Mouse (Mus musculus) lung, embryonic 15.5 days (tissue): ENCODE measurements around the gene Csf2rb2. TPM values are rescaled to one million over a fixed set of nuclear protein-coding genes. Genes with fewer than 3 reads are reported as not detected.
"Not testable (repeated sequence)": the region's sequence is repeated elsewhere in the genome, so short reads cannot be mapped to it uniquely, and the experiment has no call there.

Source experiments
- ATAC-seq: fragments of 200-750 bp; cut with Nextera tagmentation; 2 replicates; pipeline ENCODE4 v1.8.0; 2017; ENCODE audit warnings: moderate number of reproducible peaks, borderline replicate concordance; ENCODE audit not compliant: low FRiP score, low TSS enrichment; ENCODE audit errors: extremely low read depth
- H3K27ac ChIP-seq: fragments of 300-500 bp; sonication (generic); 2 replicates; pipeline ENCODE4 v1.5.1; 2015; ENCODE audit warnings: moderate library complexity, mild to moderate bottlenecking, inconsistent platforms
- H3K27me3 ChIP-seq: fragments of 300-500 bp; sonication (generic); 2 replicates; pipeline ENCODE4 v1.6.1; 2015; ENCODE audit warnings: inconsistent platforms
- H3K36me3 ChIP-seq: fragments of 300-500 bp; sonication (generic); 2 replicates; pipeline ENCODE4 v1.6.1; 2015; ENCODE audit warnings: inconsistent platforms
- H3K4me1 ChIP-seq: fragments of 300-500 bp; sonication (generic); 2 replicates; pipeline ENCODE4 v1.6.1; 2015; ENCODE audit warnings: inconsistent platforms
- H3K4me2 ChIP-seq: fragments of 300-500 bp; sonication (generic); 2 replicates; pipeline ENCODE4 v1.6.1; 2015; ENCODE audit warnings: inconsistent platforms, mild to moderate bottlenecking, moderate library complexity
- H3K4me3 ChIP-seq: fragments of 300-500 bp; sonication (generic); 2 replicates; pipeline ENCODE4 v1.5.1; 2015; ENCODE audit warnings: mild to moderate bottlenecking, inconsistent platforms
- H3K9ac ChIP-seq: fragments of 300-500 bp; sonication (generic); 2 replicates; pipeline ENCODE4 v1.6.1; 2015; ENCODE audit warnings: inconsistent platforms
- H3K9me3 ChIP-seq: fragments of 300-500 bp; sonication (generic); 2 replicates; pipeline ENCODE4 v1.6.1; 2016; ENCODE audit warnings: inconsistent platforms
- WGBS: fragments of 180-500 bp; shearing (Covaris S2); methylation state at CpG from one replicate; pipeline ENCODE4 v1.1.7; 2015; 5-methylcytosine and 5-hydroxymethylcytosine counted together
- polyA plus RNA-seq: library from polyadenylated mRNA; unstranded; fragments of >200 nt; fragmentation: Nextera tagmentation; extraction: Ambion mirVana; gene quantifications from 2 replicates; pipeline ENCODE4 v1.2.1, GENCODE M21; 2015

The Csf2rb2 gene
- polyA plus RNA-seq, 1 experiment from 2014 or later, result 0.22 TPM

DNA sequence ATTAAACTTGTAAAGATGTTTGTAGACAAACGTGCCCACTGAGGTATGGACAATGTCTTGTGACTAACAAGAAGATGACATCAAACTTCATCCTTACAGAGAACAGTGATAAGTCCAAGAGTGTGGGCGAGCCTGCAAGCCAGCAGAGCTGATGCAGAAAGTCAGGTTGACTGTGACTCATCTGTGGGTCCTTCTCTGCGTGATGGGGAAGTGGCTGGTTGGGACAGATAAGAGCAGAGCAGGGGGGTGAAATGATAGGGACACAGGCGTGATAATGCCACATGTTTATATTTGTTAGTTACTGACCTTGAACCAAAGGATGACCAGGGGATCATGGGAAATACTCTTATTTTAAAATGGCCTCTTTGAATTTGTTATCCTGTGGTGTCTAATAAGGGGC is 37.7 kb downstream of the Csf2rb2 start:
- Histone ChIP-seq H3K9me3 (no peaks in the 10 kb centered on the region), H3K27ac (no peak overlapping the region), H3K9ac (no peak overlapping the region), H3K27me3 (no peaks in the 10 kb centered on the region), H3K4me3 (no peak overlapping the region), H3K36me3 (no peaks in the 10 kb centered on the region), H3K4me1 (no peaks in the 10 kb centered on the region), H3K4me2 (no peak overlapping the region)
- WGBS, result 50% methylated on average over 4 of the region's 4 CpGs
- no peak for ATAC-seq

DNA sequence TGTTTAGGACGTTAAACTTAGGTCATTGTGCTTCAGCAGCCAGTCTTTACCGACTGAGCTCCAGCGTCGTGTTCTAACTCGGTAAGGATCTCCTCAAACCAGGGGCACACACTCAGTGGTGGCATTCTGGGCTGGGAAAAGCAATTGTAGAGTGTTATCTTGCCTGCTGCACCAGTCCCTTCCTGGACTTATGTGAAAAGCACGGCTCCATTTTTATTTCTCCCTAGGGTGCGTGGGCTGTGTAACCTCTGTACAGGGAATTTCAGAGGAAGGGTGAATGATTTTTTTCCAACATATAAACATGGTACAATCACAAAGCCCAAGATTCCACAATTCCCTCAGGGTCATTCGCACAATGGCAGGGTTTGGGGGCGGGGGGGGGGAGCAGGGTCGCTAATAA is 38.1 kb downstream of the Csf2rb2 start:
- Histone ChIP-seq H3K27ac (no peak overlapping the region), H3K4me3 (no peak overlapping the region), H3K4me2 (no peak overlapping the region), H3K9me3 (no peaks in the 10 kb centered on the region), H3K4me1 (no peaks in the 10 kb centered on the region), H3K9ac (no peak overlapping the region), H3K27me3 (no peaks in the 10 kb centered on the region), H3K36me3 (no peaks in the 10 kb centered on the region)
- ATAC-seq, result no peak
- WGBS, result 75% methylated on average over 10 of the region's 10 CpGs

DNA sequence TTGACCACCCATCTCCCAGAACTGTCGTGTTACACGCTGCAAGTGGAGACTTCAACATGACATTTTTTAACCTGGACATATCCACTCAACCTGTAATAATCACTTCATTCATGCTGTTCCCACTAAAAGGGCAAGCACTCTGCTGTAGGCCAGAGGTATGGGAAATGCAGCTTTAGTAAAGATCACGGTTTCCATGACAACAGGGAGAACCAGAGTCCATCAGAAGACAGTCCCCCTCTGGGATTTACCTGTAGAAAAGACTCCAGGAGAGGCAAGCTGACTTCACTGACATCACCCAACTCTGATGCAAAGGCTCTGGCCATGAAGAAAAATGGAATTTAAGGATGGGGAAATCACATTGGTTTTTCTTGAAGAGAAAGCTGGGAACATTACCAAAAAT is 42.2 kb downstream of the Csf2rb2 start:
- Histone ChIP-seq H3K4me3 (no peak overlapping the region), H3K9me3 (no peaks in the 10 kb centered on the region), H3K27me3 (no peaks in the 10 kb centered on the region), H3K4me1 (no peaks in the 10 kb centered on the region), H3K36me3 (no peaks in the 10 kb centered on the region), H3K9ac (no peak overlapping the region), H3K4me2 (no peak overlapping the region), H3K27ac (no peak overlapping the region)
- 61% methylated on average over 3 of the region's 3 CpGs for WGBS
- no peak for ATAC-seq

DNA sequence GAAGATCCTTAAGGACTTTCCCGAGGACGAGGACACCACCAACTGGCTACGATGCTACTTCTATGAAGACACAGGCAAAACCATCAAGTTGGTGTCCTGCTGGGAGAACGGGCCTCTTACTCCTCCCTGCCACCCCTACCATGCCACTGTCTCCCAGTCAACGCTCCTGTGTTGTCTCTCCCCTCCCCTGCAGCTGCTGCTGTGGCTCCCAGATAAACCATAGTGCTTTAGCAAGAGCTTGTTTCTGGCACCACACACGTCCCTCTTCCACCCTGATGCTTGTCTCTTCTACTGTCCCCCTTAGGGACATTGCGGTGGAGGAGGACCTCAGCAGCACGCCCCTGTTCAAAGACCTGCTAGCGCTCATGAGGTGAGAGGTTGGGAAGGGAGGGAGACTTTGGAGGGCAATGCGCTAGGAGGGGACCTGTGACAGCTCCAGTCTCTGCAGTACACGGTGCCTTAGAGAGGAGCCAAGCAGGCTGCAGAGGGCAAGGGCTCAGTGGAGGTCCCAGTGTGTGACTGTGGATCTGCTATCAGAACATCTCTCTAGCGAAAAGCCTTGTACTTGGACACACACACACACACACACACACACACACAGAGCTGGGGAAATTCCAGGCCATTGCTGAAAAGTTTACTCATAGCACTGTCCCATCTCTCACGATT is 44.7 kb downstream of the Csf2rb2 start:
- H3K4me1 ChIP-seq, result no peaks in the 10 kb centered on the region
- 59% methylated on average over 13 of the region's 13 CpGs for WGBS
- H3K9ac ChIP-seq, result no peak overlapping the region
- no peak overlapping the region for H3K4me2 ChIP-seq
- no peak for ATAC-seq
- no peaks in the 10 kb centered on the region for H3K27me3 ChIP-seq
- H3K36me3 ChIP-seq, result no peaks in the 10 kb centered on the region
- H3K4me3 ChIP-seq, result no peak overlapping the region
- no peaks in the 10 kb centered on the region for H3K9me3 ChIP-seq
- H3K27ac ChIP-seq, result no peak overlapping the region

DNA sequence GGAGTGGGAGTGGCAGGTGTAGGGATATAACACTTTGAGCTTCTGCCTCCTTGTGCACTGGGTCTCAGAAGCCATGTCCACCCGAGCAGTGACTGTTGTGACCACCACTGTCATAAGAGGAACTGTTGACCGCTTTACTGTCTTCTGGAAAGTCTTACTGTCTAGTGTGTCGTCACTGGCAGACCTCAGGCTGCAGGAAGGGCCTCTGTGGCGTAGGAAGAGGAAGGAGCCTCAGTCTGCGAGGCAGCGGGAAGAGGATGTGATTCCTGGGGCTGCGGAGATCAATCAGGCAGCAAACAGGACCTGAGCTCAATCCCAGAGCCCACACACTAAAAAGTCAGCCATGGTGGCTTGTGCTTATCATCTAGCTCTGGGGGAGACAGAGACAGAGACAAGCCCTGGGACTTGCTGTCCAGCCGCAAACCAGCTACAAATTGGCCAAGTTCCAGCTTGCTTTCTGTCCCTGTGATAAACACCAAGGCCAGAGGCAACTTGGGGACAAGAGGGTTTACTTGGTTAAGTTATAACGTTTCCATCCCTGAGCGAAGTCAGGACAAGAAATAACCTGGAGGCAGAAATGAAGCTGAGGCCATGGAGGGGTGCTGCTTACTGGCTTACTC is 47.2 kb downstream of the Csf2rb2 start:
- Histone ChIP-seq H3K27ac (no peak overlapping the region), H3K4me3 (no peak overlapping the region), H3K9me3 (no peaks in the 10 kb centered on the region), H3K9ac (no peak overlapping the region), H3K27me3 (peaks cover 8% of the 10 kb centered on the region; the same call in 1 of the 2 replicates), H3K36me3 (no peaks in the 10 kb centered on the region), H3K4me2 (no peak overlapping the region), H3K4me1 (no peaks in the 10 kb centered on the region)
- WGBS, result 56% methylated on average over 10 of the region's 10 CpGs
- ATAC-seq, result no peak

DNA sequence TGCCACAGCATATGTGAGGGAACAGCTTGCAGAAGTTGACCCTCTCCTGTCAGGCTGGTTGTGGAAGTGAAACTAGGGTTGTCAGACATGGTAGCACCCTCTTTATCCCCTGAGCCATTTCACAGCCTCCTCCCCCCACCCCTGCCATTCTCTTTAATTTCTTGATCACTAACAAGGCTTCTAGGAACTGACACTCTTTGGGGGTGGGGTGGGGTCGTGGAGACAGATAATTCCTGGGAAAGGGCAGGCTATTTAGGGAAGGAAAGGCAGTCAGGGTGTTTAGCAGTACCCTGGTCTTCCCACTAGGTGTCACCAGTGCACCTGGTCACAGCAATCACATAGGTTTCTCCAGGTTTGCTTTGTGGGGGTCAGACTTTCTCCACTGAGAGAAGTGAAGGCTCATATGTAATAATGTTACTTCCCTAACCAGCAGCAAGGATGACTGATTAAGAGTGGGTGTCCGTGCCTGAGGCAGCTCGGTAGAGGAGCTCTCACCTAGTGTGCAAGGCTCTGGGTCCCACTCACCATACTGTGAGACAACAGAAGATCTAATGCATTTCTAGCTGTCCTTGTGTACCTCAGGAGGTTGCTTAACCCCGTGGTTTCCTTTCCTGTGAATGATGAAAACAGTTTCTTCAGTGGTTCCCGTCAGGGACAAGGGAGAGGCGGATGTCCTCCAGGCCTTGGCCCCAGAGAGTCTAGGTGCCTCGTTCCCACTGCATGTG is 48.0 kb downstream of the Csf2rb2 start:
- Histone ChIP-seq H3K9ac (no peak overlapping the region), H3K27me3 (peaks cover 8% of the 10 kb centered on the region; the same call in 1 of the 2 replicates), H3K27ac (no peak overlapping the region), H3K9me3 (no peaks in the 10 kb centered on the region), H3K4me2 (no peak overlapping the region), H3K4me3 (no peak overlapping the region), H3K36me3 (no peaks in the 10 kb centered on the region), H3K4me1 (no peaks in the 10 kb centered on the region)
- no peak for ATAC-seq
- 27% methylated on average over 7 of the region's 7 CpGs for WGBS

DNA sequence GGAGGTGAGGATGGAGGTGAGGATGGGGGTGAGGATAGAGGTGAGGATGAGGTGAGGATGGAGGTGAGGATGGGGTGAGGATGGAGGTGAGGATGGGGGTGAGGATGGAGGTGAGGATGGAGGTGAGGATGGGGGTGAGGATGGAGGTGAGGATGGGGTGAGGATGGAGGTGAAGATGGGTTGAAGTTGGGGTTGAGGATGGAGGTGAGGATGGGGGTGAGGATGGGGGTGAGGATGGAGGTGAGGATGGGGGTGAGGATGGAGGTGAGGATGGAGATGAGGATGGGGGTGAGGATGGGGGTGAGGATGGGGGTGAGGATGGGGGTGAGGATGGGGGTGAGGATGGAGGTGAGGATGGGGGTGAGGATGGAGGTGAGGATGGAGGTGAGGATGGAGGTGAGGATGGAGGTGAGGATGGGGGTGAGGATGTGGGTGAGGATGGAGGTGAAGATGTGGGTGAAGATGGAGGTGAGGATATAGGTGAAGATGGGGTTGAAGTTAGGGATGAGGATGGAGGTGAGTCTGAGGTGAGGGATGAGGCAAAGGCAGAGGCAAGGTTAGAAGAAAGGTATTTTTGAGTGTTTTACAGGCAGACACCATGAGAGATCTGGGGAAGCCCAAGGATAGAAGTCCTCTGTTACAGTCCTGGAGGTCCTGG is 48.8 kb downstream of the Csf2rb2 start:
- not testable (repeated sequence) for ATAC-seq, H3K4me2 ChIP-seq, H3K9me3 ChIP-seq, H3K4me1 ChIP-seq, H3K36me3 ChIP-seq, H3K4me3 ChIP-seq, H3K9ac ChIP-seq, H3K27ac ChIP-seq, H3K27me3 ChIP-seq

DNA sequence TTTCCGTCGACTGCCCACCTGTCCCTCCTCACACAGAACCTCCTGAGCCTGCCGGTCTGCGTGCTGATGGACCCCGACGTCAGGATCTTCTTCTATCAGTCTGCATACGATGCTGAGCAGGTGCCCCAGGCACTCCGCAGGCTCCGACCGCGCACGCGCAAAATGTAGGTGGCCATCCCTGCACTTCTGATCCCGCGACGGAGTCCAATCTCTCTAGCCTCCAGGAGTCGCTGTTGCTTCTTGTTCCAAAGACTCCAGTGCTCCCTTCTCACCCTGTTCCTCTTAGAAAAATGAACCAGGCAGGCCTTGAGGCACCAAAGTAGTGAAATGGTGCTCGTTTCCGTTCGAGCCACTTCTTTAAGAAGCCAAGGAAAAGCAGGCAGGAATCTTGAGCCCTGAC is 50.8 kb downstream of the Csf2rb2 start:
- Histone ChIP-seq H3K4me2 (no peak overlapping the region), H3K4me3 (no peak overlapping the region), H3K4me1 (no peaks in the 10 kb centered on the region), H3K36me3 (no peaks in the 10 kb centered on the region), H3K9ac (no peak overlapping the region), H3K27me3 (peaks cover 8% of the 10 kb centered on the region; the same call in 1 of the 2 replicates), H3K9me3 (no peaks in the 10 kb centered on the region), H3K27ac (no peak overlapping the region)
- WGBS, result 22% methylated on average over 20 of the region's 20 CpGs
- no peak for ATAC-seq

DNA sequence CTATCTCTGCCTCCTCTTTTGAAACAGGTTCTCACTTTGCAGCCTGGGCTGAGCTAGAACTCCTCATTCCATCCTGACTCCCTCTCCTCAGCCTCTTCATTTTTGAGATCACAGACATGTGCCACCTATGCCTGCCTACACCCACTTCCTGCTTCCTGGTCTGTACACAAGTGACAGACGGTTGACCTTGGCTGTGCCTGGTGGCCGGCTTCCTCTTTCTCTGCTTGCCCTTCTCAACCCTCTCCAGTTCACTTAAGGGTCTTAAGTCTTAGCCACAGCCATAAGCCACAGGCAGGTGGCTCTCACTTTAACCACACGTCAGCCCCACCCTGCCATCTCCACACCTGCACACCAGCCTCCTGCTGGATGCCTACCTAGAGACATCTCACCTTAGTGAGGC is 57.1 kb downstream of the Csf2rb2 start:
- ATAC-seq, result no peak
- H3K27me3 ChIP-seq, result no peaks in the 10 kb centered on the region
- no peak overlapping the region for H3K4me2 ChIP-seq
- H3K4me1 ChIP-seq, result peaks cover 12% of the 10 kb centered on the region
- H3K27ac ChIP-seq, result no peak overlapping the region
- WGBS, result 29% methylated on average over 3 of the region's 3 CpGs
- no peaks in the 10 kb centered on the region for H3K9me3 ChIP-seq
- H3K36me3 ChIP-seq, result no peaks in the 10 kb centered on the region
- no peak overlapping the region for H3K9ac ChIP-seq
- H3K4me3 ChIP-seq, result no peak overlapping the region

DNA sequence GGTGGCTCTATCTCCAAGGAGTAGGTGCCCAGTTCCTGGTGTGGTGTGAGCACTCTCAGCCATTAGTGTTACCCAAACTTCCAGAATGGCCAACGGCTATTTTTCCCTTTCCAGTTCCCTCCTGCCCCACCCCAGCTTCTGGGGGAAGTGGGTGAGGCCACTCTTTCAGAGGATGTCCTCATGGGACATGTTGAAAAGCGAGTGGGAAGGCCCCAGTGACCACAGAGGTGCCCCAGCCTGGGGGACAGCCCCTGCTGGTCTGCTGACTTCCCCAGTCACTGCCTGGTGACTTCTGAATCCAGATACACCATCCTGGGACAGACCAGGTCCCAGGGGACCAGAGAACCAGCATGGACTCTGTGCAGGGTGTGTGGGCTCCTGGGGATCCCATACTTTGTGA is 57.9 kb downstream of the Csf2rb2 start:
- 60% methylated on average over 2 of the region's 2 CpGs for WGBS
- Histone ChIP-seq H3K36me3 (no peaks in the 10 kb centered on the region), H3K27me3 (no peaks in the 10 kb centered on the region), H3K9me3 (no peaks in the 10 kb centered on the region), H3K4me1 (peaks cover 12% of the 10 kb centered on the region), H3K9ac (no peak overlapping the region), H3K4me2 (no peak overlapping the region), H3K4me3 (no peak overlapping the region), H3K27ac (no peak overlapping the region)
- ATAC-seq, result no peak

DNA sequence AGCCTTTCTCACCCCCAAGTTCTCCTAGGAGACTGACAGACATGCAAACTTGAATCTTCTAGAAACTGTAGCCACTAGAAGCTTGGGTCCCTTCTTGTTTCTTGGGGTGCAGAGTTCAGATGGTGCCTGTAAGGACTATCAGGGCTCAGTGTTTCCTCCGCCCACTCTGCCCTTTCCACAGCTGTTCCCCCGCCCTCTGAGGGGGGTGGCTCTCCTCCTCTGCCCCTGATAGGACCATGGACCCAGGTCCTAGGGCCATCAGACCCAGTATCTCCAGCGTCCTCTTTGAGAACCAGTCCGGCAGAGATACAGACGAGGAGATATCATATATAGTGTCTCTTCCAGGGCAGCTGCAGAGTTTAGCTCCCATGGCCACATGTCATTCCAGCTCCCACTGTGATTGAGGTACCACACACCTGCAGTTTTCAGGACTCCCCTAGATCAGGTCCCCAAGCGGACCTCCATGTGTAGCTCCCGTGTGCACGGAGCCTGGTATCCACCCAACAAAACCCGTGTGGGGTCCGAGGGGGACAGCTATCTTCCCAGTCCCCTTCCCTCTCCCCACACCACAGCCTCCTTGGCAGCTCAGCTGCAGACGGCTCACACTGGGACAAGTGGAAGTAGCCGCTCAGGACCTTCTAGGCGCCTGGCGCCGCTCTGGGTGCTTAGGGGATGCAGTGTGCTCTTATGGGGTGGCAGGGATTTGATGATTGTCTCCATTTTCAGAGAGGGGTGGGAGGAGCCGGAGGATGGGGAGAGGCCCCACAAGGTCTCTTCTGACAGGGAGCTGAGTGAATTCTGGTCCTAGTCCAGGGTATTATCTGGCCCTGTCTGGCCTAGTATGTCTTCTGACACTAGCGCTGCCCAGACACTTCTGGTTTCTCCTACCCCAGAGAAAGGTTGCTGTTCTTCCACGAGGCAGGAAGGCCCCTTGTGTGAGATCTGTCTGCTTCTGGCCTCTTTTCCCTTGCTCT is 59.1 kb downstream of the Csf2rb2 start:
- peak; percentile 58; the same call in 1 of the 2 replicates for ATAC-seq
- WGBS, result 42% methylated on average over 18 of the region's 18 CpGs

More for the DNA sequence above, 59.1 kb downstream of the Csf2rb2 start:
- Histone ChIP-seq H3K4me1 (peaks cover 12% of the 10 kb centered on the region), H3K4me3 (no peak overlapping the region), H3K9me3 (no peaks in the 10 kb centered on the region), H3K9ac (no peak overlapping the region), H3K27me3 (no peaks in the 10 kb centered on the region), H3K4me2 (no peak overlapping the region), H3K36me3 (no peaks in the 10 kb centered on the region), H3K27ac (no peak overlapping the region)
